Mouse (Mus musculus): Measurements from ENCODE around the gene Ddx47.

Ddx47 gene

GRCm38 (mm10) chr6:135011048-135011733 lies at the start of gene Ddx47:
TSS of gene Ddx47 (plus strand) at chr6:135011612.
- peak; percentile 93 for DNase-seq

- no peak for DNase-seq
These were observed 49.4 kb upstream of the Ddx47 start for GRCm38 (mm10) chr6:134961858-134962517.

- DNase-seq: no peak
These were observed 48.9 kb upstream of the Ddx47 start for GRCm38 (mm10) chr6:134962518-134962893.

- no peak for DNase-seq
These were observed 47.5 kb upstream of the Ddx47 start for GRCm38 (mm10) chr6:134963910-134964309.

- DNase-seq: no peak
These were observed 44.7 kb upstream of the Ddx47 start for GRCm38 (mm10) chr6:134966681-134967080.

GRCm38 (mm10) chr6:134968326-134968725 lies 43.1 kb upstream of the Ddx47 start:
- DNase-seq: no peak

- DNase-seq: no peak
These were observed 41.9 kb upstream of the Ddx47 start for GRCm38 (mm10) chr6:134969498-134969897.

GRCm38 (mm10) chr6:134972096-134972495 lies 39.3 kb upstream of the Ddx47 start:
- no peak for DNase-seq

GRCm38 (mm10) chr6:134976628-134977027 lies 34.8 kb upstream of the Ddx47 start:
- DNase-seq: no peak

- no peak for DNase-seq
These were observed 30.0 kb upstream of the Ddx47 start, which contains the start of gene Apold1 for GRCm38 (mm10) chr6:134981231-134982062. TSS of gene Apold1 (plus strand) at chr6:134981718.

- DNase-seq: peak; percentile 92
These were observed 27.7 kb upstream of the Ddx47 start for GRCm38 (mm10) chr6:134983529-134984370.

GRCm38 (mm10) chr6:134984748-134985147 lies 26.7 kb upstream of the Ddx47 start:
- peak; percentile 20 for DNase-seq

GRCm38 (mm10) chr6:134988377-134988776 lies 23.0 kb upstream of the Ddx47 start:
- DNase-seq: no peak

GRCm38 (mm10) chr6:134990674-134991073 lies 20.7 kb upstream of the Ddx47 start:
- no peak for DNase-seq

- DNase-seq: no peak
These were observed 17.3 kb upstream of the Ddx47 start for GRCm38 (mm10) chr6:134994031-134994651.

GRCm38 (mm10) chr6:134994985-134995384 lies 16.4 kb upstream of the Ddx47 start:
- DNase-seq: no peak

- DNase-seq: no peak
These were observed 14.5 kb upstream of the Ddx47 start for GRCm38 (mm10) chr6:134996918-134997317.

- no peak for DNase-seq
These were observed 13.3 kb upstream of the Ddx47 start for GRCm38 (mm10) chr6:134998076-134998475.

GRCm38 (mm10) chr6:134998781-134999180 lies 12.6 kb upstream of the Ddx47 start:
- DNase-seq: no peak

- DNase-seq: no peak
These were observed 11.1 kb upstream of the Ddx47 start for GRCm38 (mm10) chr6:135000272-135000671.

- DNase-seq: no peak
These were observed 9.4 kb upstream of the Ddx47 start for GRCm38 (mm10) chr6:135001991-135002390.

- no peak for DNase-seq
These were observed 5.0 kb upstream of the Ddx47 start for GRCm38 (mm10) chr6:135006372-135006771.

All from cerebellum, adult 9-11 months (tissue).